Mouse (Mus musculus) forebrain, embryonic 10.5 days (tissue): ENCODE results near the gene Dennd4b. TPM values are rescaled to one million over a fixed set of nuclear protein-coding genes. Genes with fewer than 3 reads are reported as not detected.
A peak's percentile ranks its signal among the peaks of the same experiment; 100 is the strongest.
"Not testable (repeated sequence)": the region's sequence is repeated elsewhere in the genome, so short reads cannot be mapped to it uniquely, and the experiment has no call there.

Experiments
- DNase-seq: peaks from one replicate; pipeline ENCODE4 v3.0.0-alpha.2; 2017; ENCODE audit warnings: low spot score; ENCODE audit errors: extremely low spot score
- H3K27ac ChIP-seq: fragments of 300-500 bp; sonication (generic); 2 replicates; pipeline ENCODE4 v1.5.1; 2016; ENCODE audit warnings: mild to moderate bottlenecking
- H3K27me3 ChIP-seq: fragments of 300-500 bp; sonication (generic); 2 replicates; pipeline ENCODE4 v1.6.1; 2016; ENCODE audit warnings: mild to moderate bottlenecking; ENCODE audit not compliant: poor library complexity, severe bottlenecking
- H3K36me3 ChIP-seq: fragments of 300-500 bp; sonication (generic); replicated peaks from 2 replicates; pipeline ENCODE4 v1.6.1; 2016; ENCODE audit warnings: mild to moderate bottlenecking, moderate library complexity
- H3K4me1 ChIP-seq: fragments of 300-500 bp; sonication (generic); 2 replicates; pipeline ENCODE4 v1.6.1; 2016
- H3K4me3 ChIP-seq: fragments of 300-500 bp; sonication (generic); 2 replicates; pipeline ENCODE4 v1.5.1; 2016; ENCODE audit warnings: mild to moderate bottlenecking, moderate library complexity
- H3K9me3 ChIP-seq: fragments of 300-500 bp; sonication (generic); 2 replicates; pipeline ENCODE4 v1.6.1; 2016; ENCODE audit warnings: mild to moderate bottlenecking, moderate library complexity
- WGBS: fragments of 180-500 bp; shearing (Covaris S2); methylation state at CpG from one replicate; pipeline ENCODE4 v1.1.7; 2016; 5-methylcytosine and 5-hydroxymethylcytosine counted together
- polyA plus RNA-seq: library from polyadenylated mRNA; unstranded; fragments of >200 nt; fragmentation: Nextera tagmentation; extraction: Ambion mirVana; gene quantifications from 2 replicates; pipeline ENCODE4 v1.2.1, GENCODE M21; 2016

Dennd4b gene
- polyA plus RNA-seq, 1 experiment from 2014 or later: 7.2 TPM

DNA sequence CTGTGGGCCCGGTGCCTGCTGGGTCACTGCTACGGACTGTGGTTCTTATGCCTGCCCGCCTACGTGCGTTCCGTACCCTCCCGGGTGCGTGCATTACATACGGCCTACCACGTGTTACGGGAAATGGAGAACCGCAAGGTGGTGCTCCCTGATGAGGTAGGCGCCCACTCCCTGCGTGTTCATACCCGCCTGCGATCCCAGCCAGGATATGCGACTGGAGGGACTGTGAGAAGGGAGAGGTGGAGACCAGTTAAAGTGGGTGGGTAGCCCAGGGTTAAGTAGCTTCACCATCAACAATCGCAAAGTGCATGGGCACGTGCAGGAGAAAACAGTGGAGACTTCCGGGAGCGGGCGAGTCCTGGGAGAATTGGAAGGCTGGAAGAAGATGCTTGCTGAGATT lies 8.9 kb downstream of the Dennd4b start:
- WGBS: 94% methylated on average over 22 of the region's 22 CpGs
- Histone ChIP-seq H3K36me3 (peaks cover 94% of the 10 kb centered on the region), H3K4me3 (no peak overlapping the region), H3K4me1 (peaks cover 5% of the 10 kb centered on the region; the same call in 1 of the 2 replicates), H3K27ac (no peak overlapping the region), H3K27me3 (no peaks in the 10 kb centered on the region), H3K9me3 (no peaks in the 10 kb centered on the region)
- DNase-seq: no peak

DNA sequence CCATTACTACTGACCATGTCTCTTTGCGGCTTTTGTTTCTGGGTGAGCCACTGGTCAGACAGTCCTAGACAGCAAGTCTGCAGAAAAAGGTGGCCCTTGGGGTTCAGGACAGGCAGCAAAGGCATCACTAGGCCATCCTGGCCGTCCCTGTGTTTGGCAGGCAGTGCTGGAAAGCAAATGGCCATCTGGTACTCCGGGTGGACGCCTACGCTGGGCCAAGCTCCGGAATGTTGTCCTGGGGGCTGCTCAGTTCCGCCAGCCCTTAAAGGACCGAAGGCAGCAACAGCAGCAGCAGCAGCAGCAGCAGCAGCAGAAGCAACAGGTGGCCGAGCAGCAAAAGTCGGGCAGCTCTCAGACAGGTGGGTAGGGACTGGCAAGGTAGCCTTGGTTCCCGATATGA lies 10.3 kb downstream of the Dennd4b start:
- Histone ChIP-seq H3K27me3 (no peaks in the 10 kb centered on the region), H3K4me1 (peaks cover 5% of the 10 kb centered on the region; the same call in 1 of the 2 replicates), H3K9me3 (no peaks in the 10 kb centered on the region), H3K36me3 (peaks cover 98% of the 10 kb centered on the region), H3K27ac (no peak overlapping the region), H3K4me3 (no peak overlapping the region)
- DNase-seq: no peak
- 93% methylated on average over 11 of the region's 11 CpGs for WGBS

DNA sequence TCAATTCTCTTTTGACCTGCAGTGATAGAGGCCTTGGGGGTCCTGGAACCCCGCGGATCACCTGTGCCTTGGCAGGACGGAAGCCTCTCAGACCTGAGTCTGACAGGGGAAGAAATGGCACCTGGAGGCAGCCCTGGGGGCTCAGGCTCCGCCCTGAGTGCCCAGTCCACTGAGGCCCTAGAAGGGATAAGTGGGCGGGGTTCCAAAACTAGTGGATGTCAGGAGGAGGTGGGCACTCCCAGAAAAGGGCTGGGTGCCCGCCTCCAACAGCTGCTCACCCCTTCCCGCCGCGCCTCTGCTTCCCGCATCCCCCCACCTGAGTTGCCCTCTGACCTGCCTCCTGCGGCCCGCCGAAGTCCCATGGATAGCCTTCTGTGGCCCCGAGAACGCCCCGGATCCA lies 11.9 kb downstream of the Dennd4b start:
- DNase-seq: no peak
- peaks cover 94% of the 10 kb centered on the region for H3K36me3 ChIP-seq
- H3K27me3 ChIP-seq: no peaks in the 10 kb centered on the region
- peaks cover 5% of the 10 kb centered on the region; the same call in 1 of the 2 replicates for H3K4me1 ChIP-seq
- 42% methylated on average over 16 of the region's 16 CpGs for WGBS
- H3K4me3 ChIP-seq: no peak overlapping the region
- no peaks in the 10 kb centered on the region for H3K9me3 ChIP-seq
- H3K27ac ChIP-seq: 0 out of 2 replicates have a peak overlapping the region, but pooled peaks have one; percentile 25

DNA sequence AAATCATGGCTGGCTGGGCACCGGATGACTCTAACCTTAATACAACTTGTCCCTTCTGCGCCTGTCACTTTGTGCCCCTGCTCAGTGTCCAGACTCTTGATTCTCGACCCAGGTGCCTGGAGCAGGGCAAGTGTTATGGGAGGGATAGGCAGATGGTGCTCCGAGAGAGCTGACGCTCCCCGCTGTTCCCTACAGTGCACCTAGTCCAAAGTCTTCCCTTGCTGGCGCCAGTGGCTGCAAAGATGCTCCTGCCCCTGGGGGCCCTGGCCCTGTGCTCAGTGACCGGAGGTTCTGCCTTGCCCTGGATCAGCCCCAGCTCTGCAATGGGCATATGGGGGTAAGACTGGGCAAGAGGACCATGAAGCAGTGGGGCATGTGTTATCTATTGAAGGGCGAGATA lies 12.8 kb downstream of the Dennd4b start:
- Histone ChIP-seq H3K27me3 (no peaks in the 10 kb centered on the region), H3K4me3 (no peak overlapping the region), H3K9me3 (no peaks in the 10 kb centered on the region), H3K27ac (no peak overlapping the region), H3K36me3 (peaks cover 85% of the 10 kb centered on the region), H3K4me1 (peaks cover 5% of the 10 kb centered on the region; the same call in 1 of the 2 replicates)
- 95% methylated on average over 9 of the region's 9 CpGs for WGBS
- no peak for DNase-seq

DNA sequence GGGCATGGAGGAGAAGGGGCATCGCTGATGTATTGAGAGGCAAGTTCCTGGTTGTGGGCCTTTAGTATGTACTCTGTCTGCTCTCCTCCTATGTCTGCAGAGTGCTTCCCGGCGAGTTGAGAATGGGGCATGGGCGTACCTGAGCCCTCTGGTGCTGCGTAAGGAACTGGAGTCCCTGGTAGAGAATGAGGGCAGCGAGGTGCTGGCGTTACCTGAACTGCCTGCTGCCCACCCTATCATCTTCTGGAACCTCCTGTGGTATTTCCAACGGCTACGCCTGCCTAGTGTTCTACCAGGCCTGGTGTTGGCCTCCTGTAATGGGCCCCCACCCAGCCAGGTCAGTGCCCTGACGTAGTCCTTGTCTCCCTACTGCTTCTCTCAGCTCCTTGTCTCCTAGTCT lies 13.2 kb downstream of the Dennd4b start:
- Histone ChIP-seq H3K4me3 (no peak overlapping the region), H3K36me3 (peaks cover 82% of the 10 kb centered on the region), H3K27me3 (no peaks in the 10 kb centered on the region), H3K9me3 (no peaks in the 10 kb centered on the region), H3K27ac (no peak overlapping the region), H3K4me1 (peaks cover 5% of the 10 kb centered on the region; the same call in 1 of the 2 replicates)
- DNase-seq: no peak
- 95% methylated on average over 10 of the region's 10 CpGs for WGBS

DNA sequence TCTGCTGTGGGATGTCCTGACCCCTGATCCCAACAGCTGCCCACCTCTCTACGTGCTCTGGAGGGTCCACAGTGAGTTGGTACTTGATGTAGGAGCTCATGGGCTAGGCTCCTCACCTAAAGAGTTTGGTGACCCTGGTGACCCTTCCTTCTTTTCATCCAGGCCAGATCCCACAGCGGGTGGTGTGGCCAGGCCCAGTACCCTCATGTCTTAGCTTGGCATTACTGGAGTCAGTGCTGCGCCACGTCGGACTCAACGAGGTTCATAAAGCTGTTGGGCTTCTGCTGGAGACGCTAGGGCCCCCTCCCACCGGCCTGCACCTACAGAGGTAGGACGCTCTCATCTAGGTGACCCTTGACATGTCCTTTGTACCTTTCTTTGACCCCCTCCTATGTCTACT lies 14.2 kb downstream of the Dennd4b start:
- Histone ChIP-seq H3K4me3 (no peak overlapping the region), H3K27ac (no peak overlapping the region), H3K27me3 (no peaks in the 10 kb centered on the region), H3K9me3 (no peaks in the 10 kb centered on the region), H3K36me3 (peaks cover 72% of the 10 kb centered on the region), H3K4me1 (peaks cover 5% of the 10 kb centered on the region; the same call in 1 of the 2 replicates)
- WGBS: 89% methylated on average over 9 of the region's 9 CpGs
- DNase-seq: no peak

DNA sequence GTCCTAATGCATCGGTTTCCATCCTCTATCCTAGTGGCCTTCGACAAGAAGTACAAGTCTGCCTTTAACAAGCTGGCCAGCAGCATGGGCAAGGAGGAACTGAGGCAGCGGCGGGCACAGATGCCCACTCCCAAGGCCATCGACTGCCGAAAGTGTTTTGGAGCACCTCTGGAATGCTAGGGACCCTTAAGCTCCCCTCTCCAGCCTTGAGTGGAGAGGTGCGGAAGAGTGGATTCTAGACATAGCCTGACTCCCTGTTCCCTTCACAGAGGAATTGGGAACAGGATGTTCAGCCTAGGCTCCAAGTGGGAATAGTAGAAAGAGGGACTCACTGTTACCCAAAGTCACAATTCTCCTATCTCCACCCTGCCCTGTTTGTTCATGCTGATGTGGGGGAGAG lies 14.8 kb downstream of the Dennd4b start:
- Histone ChIP-seq H3K4me3 (no peak overlapping the region), H3K36me3 (peaks cover 67% of the 10 kb centered on the region), H3K9me3 (no peaks in the 10 kb centered on the region), H3K27ac (no peak overlapping the region), H3K4me1 (peaks cover 5% of the 10 kb centered on the region; the same call in 1 of the 2 replicates), H3K27me3 (no peaks in the 10 kb centered on the region)
- DNase-seq: no peak
- WGBS: 93% methylated on average over 7 of the region's 7 CpGs

DNA sequence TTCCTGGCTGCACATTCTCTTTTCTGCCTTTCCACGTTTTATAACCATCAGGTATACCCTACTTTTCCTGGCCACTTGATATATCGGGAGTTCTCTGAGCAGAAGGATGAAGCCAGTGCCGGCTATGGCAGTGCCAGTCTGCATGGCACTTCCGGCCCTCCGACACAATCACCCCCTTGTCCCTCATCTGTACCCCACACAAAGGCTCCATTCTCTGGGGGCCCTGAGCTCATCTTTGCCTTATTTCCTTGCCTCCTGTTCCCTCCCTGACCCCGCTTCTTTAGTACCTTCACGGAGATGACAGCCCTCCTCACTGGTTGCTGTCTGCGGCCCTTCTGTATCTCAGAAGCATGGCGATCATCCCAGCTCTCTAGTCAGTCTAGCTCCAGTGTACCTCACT lies 15.7 kb downstream of the Dennd4b start:
- Histone ChIP-seq H3K36me3 (peaks cover 58% of the 10 kb centered on the region), H3K9me3 (no peaks in the 10 kb centered on the region), H3K27ac (no peak overlapping the region), H3K27me3 (no peaks in the 10 kb centered on the region), H3K4me3 (no peak overlapping the region), H3K4me1 (peaks cover 5% of the 10 kb centered on the region; the same call in 1 of the 2 replicates)
- WGBS: 88% methylated on average over 9 of the region's 9 CpGs
- no peak for DNase-seq

DNA sequence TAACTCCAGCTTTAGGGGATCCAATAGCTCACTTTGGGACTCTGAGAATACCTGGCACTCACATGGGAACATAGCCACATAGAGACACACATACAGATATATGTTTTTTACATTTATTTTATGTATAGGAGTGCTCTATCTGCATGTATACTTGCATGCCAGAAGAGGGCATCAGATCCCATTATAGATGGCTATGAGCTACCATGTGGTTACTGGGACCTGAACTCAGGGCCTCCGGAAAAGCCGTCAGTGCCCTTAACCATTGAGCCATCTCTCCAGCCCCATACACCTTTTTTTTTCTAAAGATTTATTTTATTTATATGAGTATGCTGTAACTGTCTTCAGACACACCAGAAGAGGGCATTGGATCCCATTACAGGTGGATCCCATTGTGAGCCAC lies 19.2 kb downstream of the Dennd4b start:
- H3K27ac ChIP-seq: no peak overlapping the region
- no peaks in the 10 kb centered on the region for H3K9me3 ChIP-seq
- no peaks in the 10 kb centered on the region for H3K4me1 ChIP-seq
- no peak overlapping the region for H3K4me3 ChIP-seq
- no peak for DNase-seq
- WGBS: 94% methylated on average over 2 of the region's 2 CpGs
- H3K36me3 ChIP-seq: peaks cover 23% of the 10 kb centered on the region
- H3K27me3 ChIP-seq: no peaks in the 10 kb centered on the region

DNA sequence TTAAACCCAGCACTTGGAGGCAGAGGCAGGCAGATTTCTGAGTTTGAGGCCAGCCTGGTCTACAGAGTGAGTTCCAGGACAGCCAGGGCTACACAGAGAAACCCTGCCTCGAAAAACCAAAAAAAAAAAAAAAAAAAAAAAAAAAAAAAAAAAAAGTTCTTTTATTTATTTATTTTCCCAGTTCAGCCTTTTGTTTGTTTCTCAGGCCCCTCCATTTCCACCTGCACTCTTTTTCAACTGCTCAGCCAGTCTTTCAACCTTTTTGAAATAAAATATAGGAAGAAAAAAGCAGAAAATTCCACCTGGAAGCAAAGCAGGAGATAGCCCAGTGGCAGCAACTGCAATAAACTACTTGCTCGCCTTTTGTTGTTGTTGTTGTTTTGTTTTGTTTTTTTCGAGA lies 24.4 kb downstream of the Dennd4b start:
- H3K27me3 ChIP-seq, DNase-seq, H3K36me3 ChIP-seq, H3K27ac ChIP-seq, H3K9me3 ChIP-seq, H3K4me3 ChIP-seq: not testable (repeated sequence)
- peaks cover 13% of the 10 kb centered on the region for H3K4me1 ChIP-seq
- 68% methylated on average over 3 of the region's 3 CpGs for WGBS

DNA sequence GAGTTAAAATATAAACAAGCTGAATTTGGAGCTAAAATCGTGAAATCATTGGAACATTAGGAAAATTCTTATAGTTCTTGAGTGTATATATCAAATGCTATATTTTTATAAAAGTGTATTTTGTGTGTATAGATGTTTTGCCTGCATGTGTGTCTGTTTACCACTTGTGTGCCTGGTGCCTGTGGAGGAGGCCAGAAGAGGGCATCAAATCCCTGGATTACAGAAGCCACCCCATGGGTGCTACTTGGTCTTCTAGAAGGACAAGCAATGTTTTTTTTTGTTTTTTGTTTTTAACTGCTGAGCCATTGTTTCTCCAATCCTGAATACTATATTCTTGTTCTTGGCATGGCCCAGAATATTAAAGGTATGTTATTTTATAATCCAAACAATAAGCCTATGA lies 25.6 kb downstream of the Dennd4b start:
- no peak for DNase-seq
- no peak overlapping the region for H3K27ac ChIP-seq
- H3K4me1 ChIP-seq: peaks cover 21% of the 10 kb centered on the region
- H3K4me3 ChIP-seq: no peak overlapping the region
- no peaks in the 10 kb centered on the region for H3K9me3 ChIP-seq
- WGBS: 86% methylated on average over 1 of the region's 1 CpGs
- H3K27me3 ChIP-seq: no peaks in the 10 kb centered on the region
- peaks cover 8% of the 10 kb centered on the region for H3K36me3 ChIP-seq

DNA sequence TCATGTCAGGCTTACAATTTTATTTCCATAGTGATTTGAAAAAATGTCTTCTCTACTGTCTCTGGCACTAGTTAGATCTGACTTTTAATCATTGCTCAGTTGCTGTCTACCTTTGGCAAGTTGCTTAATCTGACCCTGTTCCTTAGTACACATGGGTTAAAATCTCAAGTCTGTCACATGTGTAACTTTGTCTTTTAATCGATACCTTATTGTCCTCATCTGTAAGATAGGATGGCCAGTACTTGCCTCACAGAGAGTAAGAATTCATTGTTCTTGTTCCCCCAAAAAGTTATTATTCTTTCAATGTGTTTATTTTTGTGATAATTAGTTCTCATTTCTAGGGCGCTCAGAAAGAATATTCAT lies 27.0 kb downstream of the Dennd4b start:
- Histone ChIP-seq H3K27me3 (no peaks in the 10 kb centered on the region), H3K36me3 (peaks cover 21% of the 10 kb centered on the region), H3K9me3 (no peaks in the 10 kb centered on the region), H3K27ac (peak overlapping the region; percentile 93), H3K4me3 (peak overlapping the region; percentile 86), H3K4me1 (peaks cover 21% of the 10 kb centered on the region)
- 42% methylated on average over 2 of the region's 2 CpGs for WGBS
- no peak for DNase-seq

DNA sequence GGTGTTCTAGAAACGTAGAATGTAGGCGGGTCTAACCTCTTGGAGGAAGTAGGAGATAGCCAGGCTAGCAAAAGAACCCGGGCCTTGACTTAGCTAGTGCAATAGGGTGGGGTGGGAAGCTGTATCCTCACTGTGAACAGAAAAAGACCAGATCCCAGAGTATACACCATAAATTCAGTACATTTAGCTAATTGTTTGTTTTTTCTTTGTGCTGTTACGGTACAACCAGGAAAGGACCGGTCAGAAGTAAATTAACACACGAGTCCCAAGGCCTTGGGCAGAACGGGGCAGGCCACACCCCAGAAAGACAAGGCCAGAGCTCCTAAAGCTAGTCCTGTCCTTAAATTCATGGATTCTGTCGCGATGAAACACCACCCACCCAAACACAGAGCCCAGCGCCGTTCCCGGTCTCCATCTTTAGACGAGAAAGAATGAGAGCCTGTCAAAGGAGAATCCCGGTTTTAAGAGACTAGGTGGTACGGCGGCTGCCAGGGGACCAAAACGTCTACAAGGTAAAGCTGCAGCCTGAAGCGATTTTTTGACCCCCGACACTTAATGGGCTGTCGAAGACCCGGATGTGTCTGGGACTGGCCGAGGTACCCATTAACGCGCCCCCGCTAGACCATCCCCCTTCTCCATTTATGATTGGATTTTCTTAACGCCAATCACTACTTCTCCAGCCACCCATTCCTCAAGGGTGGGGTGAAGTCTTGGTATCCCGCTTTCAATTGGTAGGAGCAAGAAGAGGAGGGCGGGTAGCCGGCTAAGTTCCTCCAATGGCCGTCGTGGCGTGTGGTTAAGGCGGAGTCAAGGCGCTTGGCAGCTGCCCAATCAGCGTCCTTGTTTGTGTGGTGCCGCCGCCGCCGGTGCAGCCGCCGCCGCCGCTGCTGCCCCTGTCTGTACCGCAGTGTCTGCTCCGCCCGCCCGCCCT lies 27.6 kb downstream of the Dennd4b start, which contains the start of gene Gatad2b:
Gatad2b (plus strand) TSS at position 834 of the 931 bp plus-strand sequence.
- H3K4me3 ChIP-seq: peak within 1 kb of the TSS; percentile 86
- H3K27me3 ChIP-seq: no peaks in the 10 kb centered on the region
- WGBS: under 1% methylated on average over 47 of the region's 47 CpGs
- peaks cover 21% of the 10 kb centered on the region for H3K4me1 ChIP-seq
- peak; percentile 99 for DNase-seq
- H3K9me3 ChIP-seq: no peaks in the 10 kb centered on the region
- peaks cover 28% of the 10 kb centered on the region for H3K36me3 ChIP-seq
- peak within 1 kb of the TSS; percentile 93 for H3K27ac ChIP-seq
